Mouse (Mus musculus): ENCODE data around the gene Xpo1. TPM values are rescaled to one million over a fixed set of nuclear protein-coding genes. Genes with fewer than 3 reads are reported as not detected.
A peak's percentile ranks its signal among the peaks of the same experiment; 100 is the strongest.

The Xpo1 gene
- polyA plus RNA-seq, 1 experiment from 2014 or later, result 70.2 TPM

DNA sequence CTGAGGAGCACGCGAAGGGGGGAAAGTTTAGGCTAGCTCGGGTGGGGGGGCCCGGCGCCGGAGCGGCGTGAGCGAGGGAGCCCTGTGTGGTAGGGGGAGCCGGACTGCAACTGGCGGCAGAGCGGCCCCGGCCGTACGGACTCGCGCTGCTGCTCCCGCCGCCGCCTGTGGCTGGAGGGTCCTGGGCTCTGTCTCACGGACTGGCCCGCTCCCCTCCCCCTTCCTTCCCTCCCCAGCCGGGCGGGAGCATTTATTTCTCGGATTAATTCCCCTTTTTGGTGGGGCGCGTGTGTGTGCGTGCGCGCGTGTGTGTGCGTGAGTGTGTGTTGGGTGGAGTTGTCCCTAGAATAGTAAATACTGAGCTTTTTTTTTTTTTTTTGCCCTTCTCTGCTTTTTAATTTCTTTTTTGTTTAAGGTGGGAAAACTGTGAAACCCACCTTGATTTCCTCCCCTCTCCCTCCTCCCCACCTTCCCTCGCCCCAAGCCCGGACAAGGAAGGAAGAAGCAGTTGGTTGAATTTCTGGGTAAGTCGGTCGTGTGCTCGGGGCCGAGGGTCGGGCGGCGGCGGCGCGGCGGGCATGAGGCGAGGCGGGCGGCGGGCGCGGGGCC lies 457 bp downstream of the Xpo1 start:
- no peaks in the 10 kb centered on the region for H3K9me3 ChIP-seq (replicated peaks; ENCODE audit: control insufficient read depth, low read length)
- under 1% methylated on average over 49 of the region's 51 CpGs for WGBS
- no peaks in the 10 kb centered on the region for H3K27me3 ChIP-seq (ENCODE audit: control insufficient read depth, insufficient read depth, low read length)
- peak overlapping the region; percentile 99 for H3K9ac ChIP-seq (ENCODE audit: low read length)
- H3K4me1 ChIP-seq (ENCODE audit: control insufficient read depth, insufficient read depth, low read length), result peaks cover 10% of the 10 kb centered on the region; the same call in 1 of the 2 replicates
- no peaks in the 10 kb centered on the region for H3K36me3 ChIP-seq (ENCODE audit: control insufficient read depth, insufficient read depth, low read length)
- H3K27ac ChIP-seq (ENCODE audit: low read length), result peak overlapping the region; percentile 100
- ATAC-seq (ENCODE audit: insufficient read depth, low FRiP score), result peak; percentile 4
- peak overlapping the region; percentile 74 for H3K4me2 ChIP-seq (ENCODE audit: low read depth, low read length)
- peak overlapping the region; percentile 99 for H3K4me3 ChIP-seq (replicated peaks; ENCODE audit: low read length)

DNA sequence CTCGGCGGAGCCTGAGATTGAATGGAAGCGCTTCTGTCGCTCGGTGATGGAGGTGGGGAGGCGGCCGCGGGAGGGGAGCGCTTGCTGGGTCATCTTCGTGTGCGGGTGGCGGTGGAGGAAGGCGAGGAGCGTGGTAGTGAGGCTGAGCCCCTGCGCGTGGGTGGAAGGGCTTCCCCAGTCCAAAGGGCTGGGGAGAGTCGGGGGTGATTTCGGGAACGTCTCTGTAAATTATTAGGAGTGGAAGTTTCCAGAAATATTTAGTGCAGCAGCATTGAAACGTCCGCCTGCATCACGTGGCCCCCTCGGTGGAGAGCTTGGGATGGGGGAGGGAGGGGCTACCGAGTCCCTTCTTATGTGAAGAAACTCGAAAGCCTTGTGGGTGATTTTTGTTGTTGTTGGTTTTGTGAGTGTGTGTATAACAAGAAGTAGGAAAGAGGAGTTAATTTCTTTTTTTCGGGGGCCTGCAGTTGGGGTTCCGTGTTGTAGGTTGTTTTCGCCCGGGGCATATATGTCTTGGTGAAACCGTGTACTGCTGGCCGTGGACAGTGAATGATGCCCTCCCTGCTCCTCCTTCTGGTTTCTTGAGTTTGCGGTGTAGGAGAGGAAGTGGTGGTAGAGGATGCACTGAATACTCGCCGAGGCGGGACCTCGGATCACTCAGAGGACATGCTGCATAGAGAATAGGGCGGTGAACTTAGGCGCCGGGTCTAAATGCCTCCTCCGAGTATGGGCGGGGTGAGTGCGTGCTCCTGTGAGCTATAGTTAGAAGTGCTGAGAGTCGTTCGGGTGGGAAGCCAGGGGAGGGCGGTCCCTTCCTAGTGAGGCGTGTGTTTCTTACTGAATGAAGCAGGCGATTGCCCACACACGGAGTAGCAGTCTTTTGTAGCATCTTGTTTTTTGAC lies 1.2 kb downstream of the Xpo1 start:
- Histone ChIP-seq H3K36me3 (ENCODE audit: control insufficient read depth, insufficient read depth, low read length) (0 out of 2 replicates have a peak, but pooled peaks cover 2% of the 10 kb centered on the region), H3K9ac (ENCODE audit: low read length) (peak overlapping the region; percentile 99), H3K4me1 (ENCODE audit: control insufficient read depth, insufficient read depth, low read length) (peaks cover 10% of the 10 kb centered on the region; the same call in 1 of the 2 replicates), H3K4me3 (replicated peaks; ENCODE audit: low read length) (peak overlapping the region; percentile 99), H3K9me3 (replicated peaks; ENCODE audit: control insufficient read depth, low read length) (no peaks in the 10 kb centered on the region), H3K4me2 (ENCODE audit: low read depth, low read length) (peak overlapping the region; percentile 74), H3K27me3 (ENCODE audit: control insufficient read depth, insufficient read depth, low read length) (no peaks in the 10 kb centered on the region), H3K27ac (ENCODE audit: low read length) (peak overlapping the region; percentile 100)
- no peak for ATAC-seq (ENCODE audit: insufficient read depth, low FRiP score)
- WGBS, result under 1% methylated on average over 48 of the region's 48 CpGs

DNA sequence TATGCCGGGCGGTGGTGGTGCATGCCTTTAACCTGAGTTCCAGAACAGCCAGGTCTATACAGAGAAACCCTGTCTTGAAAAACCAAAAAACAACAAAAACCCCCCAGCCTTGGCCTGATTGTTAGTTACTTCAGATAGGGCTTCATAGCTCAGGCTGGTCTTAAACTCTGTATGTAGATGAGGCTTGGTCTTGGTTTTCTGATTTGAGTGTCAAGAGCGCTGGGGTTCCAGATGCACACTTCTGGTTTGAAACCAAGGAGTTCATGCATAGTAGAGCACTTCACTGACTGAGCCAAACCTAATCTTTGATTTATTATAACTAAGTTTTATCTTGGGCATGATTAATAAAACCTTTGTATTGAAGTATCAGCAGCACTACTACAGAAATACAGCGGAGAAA lies 3.2 kb downstream of the Xpo1 start:
- H3K9ac ChIP-seq (ENCODE audit: low read length), result no peak overlapping the region
- no peaks in the 10 kb centered on the region for H3K27me3 ChIP-seq (ENCODE audit: control insufficient read depth, insufficient read depth, low read length)
- 91% methylated on average over 4 of the region's 4 CpGs for WGBS
- H3K36me3 ChIP-seq (ENCODE audit: control insufficient read depth, insufficient read depth, low read length), result 0 out of 2 replicates have a peak, but pooled peaks cover 9% of the 10 kb centered on the region
- H3K9me3 ChIP-seq (replicated peaks; ENCODE audit: control insufficient read depth, low read length), result no peaks in the 10 kb centered on the region
- peaks cover 10% of the 10 kb centered on the region; the same call in 1 of the 2 replicates for H3K4me1 ChIP-seq (ENCODE audit: control insufficient read depth, insufficient read depth, low read length)
- no peak for ATAC-seq (ENCODE audit: insufficient read depth, low FRiP score)
- no peak overlapping the region for H3K4me2 ChIP-seq (ENCODE audit: low read depth, low read length)
- no peak overlapping the region for H3K27ac ChIP-seq (ENCODE audit: low read length)
- no peak overlapping the region for H3K4me3 ChIP-seq (replicated peaks; ENCODE audit: low read length)

DNA sequence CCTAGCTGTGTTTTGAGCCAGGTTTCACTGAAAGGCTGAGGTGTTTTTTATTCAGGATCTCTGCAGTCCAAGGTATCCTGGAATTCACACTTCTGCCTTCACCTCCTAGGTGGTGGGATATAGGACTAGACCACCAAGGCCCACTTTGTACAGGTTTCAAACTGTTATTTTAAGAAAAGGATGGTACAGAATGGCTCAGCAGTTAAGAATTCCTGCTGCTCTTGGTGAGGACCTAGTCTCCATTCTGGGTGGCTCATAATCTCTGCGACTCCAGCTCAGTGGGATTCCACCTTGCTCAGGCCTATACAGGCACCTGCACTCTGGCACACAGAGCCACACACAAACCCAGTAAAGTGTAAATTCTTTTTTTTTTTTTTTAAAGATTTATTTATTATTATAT lies 3.6 kb downstream of the Xpo1 start:
- Histone ChIP-seq H3K27me3 (ENCODE audit: control insufficient read depth, insufficient read depth, low read length) (no peaks in the 10 kb centered on the region), H3K27ac (ENCODE audit: low read length) (no peak overlapping the region), H3K4me3 (replicated peaks; ENCODE audit: low read length) (no peak overlapping the region), H3K4me2 (ENCODE audit: low read depth, low read length) (no peak overlapping the region), H3K36me3 (ENCODE audit: control insufficient read depth, insufficient read depth, low read length) (0 out of 2 replicates have a peak, but pooled peaks cover 11% of the 10 kb centered on the region), H3K9me3 (replicated peaks; ENCODE audit: control insufficient read depth, low read length) (no peaks in the 10 kb centered on the region), H3K9ac (ENCODE audit: low read length) (no peak overlapping the region), H3K4me1 (ENCODE audit: control insufficient read depth, insufficient read depth, low read length) (peaks cover 9% of the 10 kb centered on the region; the same call in 1 of the 2 replicates)
- no peak for ATAC-seq (ENCODE audit: insufficient read depth, low FRiP score)
- 84% methylated on average over 1 of the region's 1 CpGs for WGBS

DNA sequence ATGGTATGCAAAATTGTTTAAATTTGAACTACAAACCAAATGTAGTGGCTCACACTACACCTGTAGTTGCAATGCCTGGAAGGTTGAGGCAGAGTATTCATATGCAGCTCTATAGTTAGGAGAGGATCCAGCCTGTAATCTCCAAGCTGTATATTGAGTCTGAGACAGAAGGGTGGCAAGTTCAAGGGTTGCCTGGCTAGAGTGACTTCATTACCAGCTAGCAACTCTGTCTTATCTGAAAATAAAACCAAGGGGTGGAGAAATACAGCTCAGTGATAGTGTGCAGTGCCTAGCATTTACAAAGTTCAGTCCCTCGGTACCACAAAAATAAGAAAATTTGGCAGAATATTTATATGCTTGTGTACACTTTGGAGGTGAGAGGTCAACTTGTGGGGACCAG lies 4.3 kb downstream of the Xpo1 start:
- Histone ChIP-seq H3K36me3 (ENCODE audit: control insufficient read depth, insufficient read depth, low read length) (peaks cover 18% of the 10 kb centered on the region), H3K4me3 (replicated peaks; ENCODE audit: low read length) (no peak overlapping the region), H3K27ac (ENCODE audit: low read length) (no peak overlapping the region), H3K4me2 (ENCODE audit: low read depth, low read length) (no peak overlapping the region), H3K27me3 (ENCODE audit: control insufficient read depth, insufficient read depth, low read length) (no peaks in the 10 kb centered on the region), H3K9me3 (replicated peaks; ENCODE audit: control insufficient read depth, low read length) (no peaks in the 10 kb centered on the region), H3K9ac (ENCODE audit: low read length) (no peak overlapping the region), H3K4me1 (ENCODE audit: control insufficient read depth, insufficient read depth, low read length) (peaks cover 5% of the 10 kb centered on the region; the same call in 1 of the 2 replicates)
- no peak for ATAC-seq (ENCODE audit: insufficient read depth, low FRiP score)
- 68% methylated on average over 1 of the region's 1 CpGs for WGBS

DNA sequence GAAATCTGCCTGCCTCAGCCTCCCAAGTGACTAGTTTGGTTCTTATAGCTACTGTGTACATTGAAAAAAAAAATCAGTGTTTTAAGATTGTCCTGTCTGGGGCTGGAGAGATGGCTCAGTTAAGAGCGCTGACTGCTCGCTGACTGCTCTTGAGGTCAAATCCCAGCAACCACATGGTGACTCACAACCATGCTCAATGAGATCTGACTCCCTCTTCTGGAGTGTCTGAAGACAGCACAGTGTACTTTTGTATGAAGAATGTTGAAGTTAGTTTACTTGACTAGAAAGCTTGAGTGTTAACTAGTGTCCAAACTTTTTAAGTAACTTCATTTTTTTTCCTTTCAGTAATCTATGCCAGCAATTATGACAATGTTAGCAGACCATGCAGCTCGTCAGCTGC lies 5.6 kb downstream of the Xpo1 start:
- Histone ChIP-seq H3K4me3 (replicated peaks; ENCODE audit: low read length) (no peak overlapping the region), H3K4me2 (ENCODE audit: low read depth, low read length) (no peak overlapping the region), H3K9ac (ENCODE audit: low read length) (no peak overlapping the region), H3K9me3 (replicated peaks; ENCODE audit: control insufficient read depth, low read length) (no peaks in the 10 kb centered on the region), H3K27me3 (ENCODE audit: control insufficient read depth, insufficient read depth, low read length) (no peaks in the 10 kb centered on the region), H3K4me1 (ENCODE audit: control insufficient read depth, insufficient read depth, low read length) (peaks cover 5% of the 10 kb centered on the region; the same call in 1 of the 2 replicates), H3K36me3 (ENCODE audit: control insufficient read depth, insufficient read depth, low read length) (peaks cover 21% of the 10 kb centered on the region), H3K27ac (ENCODE audit: low read length) (no peak overlapping the region)
- WGBS, result 72% methylated on average over 3 of the region's 3 CpGs
- no peak for ATAC-seq (ENCODE audit: insufficient read depth, low FRiP score)

DNA sequence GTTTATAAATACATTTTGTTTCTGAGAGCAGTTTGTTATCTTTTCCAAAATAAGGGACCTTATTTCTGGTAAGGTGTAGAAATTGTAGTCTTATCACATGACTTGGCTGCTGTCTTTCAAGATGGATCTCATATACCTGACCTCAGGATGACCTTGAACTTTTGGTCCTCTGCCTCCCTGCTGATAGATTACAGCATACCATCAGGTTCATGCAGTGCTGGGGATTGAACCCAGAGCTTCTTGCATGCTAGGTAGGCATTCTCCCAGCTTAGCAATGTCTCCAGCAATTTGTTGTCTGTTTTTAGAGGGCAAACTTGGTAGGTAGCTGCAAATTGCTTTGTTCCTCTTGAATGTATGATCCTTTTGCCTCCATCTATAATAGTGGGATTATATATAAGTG lies 9.1 kb downstream of the Xpo1 start:
- H3K27me3 ChIP-seq (ENCODE audit: control insufficient read depth, insufficient read depth, low read length), result no peaks in the 10 kb centered on the region
- no peak overlapping the region for H3K27ac ChIP-seq (ENCODE audit: low read length)
- H3K4me1 ChIP-seq (ENCODE audit: control insufficient read depth, insufficient read depth, low read length), result no peaks in the 10 kb centered on the region
- H3K9ac ChIP-seq (ENCODE audit: low read length), result no peak overlapping the region
- no peak overlapping the region for H3K4me3 ChIP-seq (replicated peaks; ENCODE audit: low read length)
- no peaks in the 10 kb centered on the region for H3K9me3 ChIP-seq (replicated peaks; ENCODE audit: control insufficient read depth, low read length)
- peaks cover 21% of the 10 kb centered on the region for H3K36me3 ChIP-seq (ENCODE audit: control insufficient read depth, insufficient read depth, low read length)
- no peak for ATAC-seq (ENCODE audit: insufficient read depth, low FRiP score)
- no peak overlapping the region for H3K4me2 ChIP-seq (ENCODE audit: low read depth, low read length)

DNA sequence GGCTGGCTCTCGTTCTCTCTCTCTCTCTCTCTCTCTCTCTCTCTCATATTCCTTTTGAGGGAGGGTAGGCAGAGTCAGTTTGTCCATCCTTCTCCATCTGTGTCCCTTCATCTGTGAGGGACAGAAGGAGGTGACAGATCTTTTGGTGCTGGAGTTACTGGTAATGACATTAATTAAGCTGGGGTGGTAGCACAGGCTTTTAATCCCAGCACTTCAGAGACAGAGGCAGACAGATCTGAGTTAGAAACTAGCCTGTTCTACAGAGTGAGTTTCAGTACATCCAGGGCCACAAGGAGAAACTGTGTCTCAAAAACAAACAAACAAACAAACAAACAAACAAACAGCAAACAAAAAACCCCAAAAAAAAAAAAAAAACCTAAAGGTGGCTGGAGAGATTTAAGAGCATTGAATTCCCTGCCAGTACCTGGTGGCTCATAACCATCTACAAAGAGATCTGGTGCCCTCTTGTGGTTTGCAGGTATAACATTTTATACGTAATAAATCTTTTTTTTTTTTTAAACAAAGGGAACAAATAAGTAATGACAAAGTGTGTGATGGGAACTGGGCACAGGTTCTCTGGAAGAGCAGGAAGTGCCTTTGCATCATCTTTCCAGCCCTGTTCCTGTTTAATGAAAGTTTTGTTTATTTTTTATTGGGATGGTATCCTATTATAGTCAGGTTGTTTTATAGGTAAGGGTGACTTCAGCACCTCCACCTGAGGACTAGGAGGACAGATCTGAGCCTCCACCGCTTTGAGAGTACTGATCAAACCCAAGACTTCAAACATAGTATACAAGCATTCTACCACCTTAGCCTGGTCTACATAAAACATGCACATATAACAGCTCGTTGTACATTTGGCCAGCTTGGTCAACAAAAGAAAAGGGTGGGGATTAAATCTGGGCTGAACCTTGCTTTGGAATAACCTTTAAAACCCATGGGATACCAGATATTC lies 16.2 kb downstream of the Xpo1 start:
- H3K4me1 ChIP-seq (ENCODE audit: control insufficient read depth, insufficient read depth, low read length), result no peaks in the 10 kb centered on the region
- no peaks in the 10 kb centered on the region for H3K27me3 ChIP-seq (ENCODE audit: control insufficient read depth, insufficient read depth, low read length)
- 60% methylated on average over 4 of the region's 4 CpGs for WGBS
- peaks cover 5% of the 10 kb centered on the region; the same call in 1 of the 2 replicates for H3K36me3 ChIP-seq (ENCODE audit: control insufficient read depth, insufficient read depth, low read length)
- H3K4me2 ChIP-seq (ENCODE audit: low read depth, low read length), result no peak overlapping the region
- H3K4me3 ChIP-seq (replicated peaks; ENCODE audit: low read length), result no peak overlapping the region
- ATAC-seq (ENCODE audit: insufficient read depth, low FRiP score), result no peak
- H3K9ac ChIP-seq (ENCODE audit: low read length), result no peak overlapping the region
- no peaks in the 10 kb centered on the region for H3K9me3 ChIP-seq (replicated peaks; ENCODE audit: control insufficient read depth, low read length)
- no peak overlapping the region for H3K27ac ChIP-seq (ENCODE audit: low read length)

All from stomach, embryonic 16.5 days (tissue).